Mouse (Mus musculus): ENCODE measurements at regions not wholly inside any gene's neighbourhood (a gene's known extent, or its start where the extent isn't known, plus 50 kb on each side); places are given as distances from the start of the nearest gene placed in this dataset.
"Not testable (repeated sequence)": the region's sequence is repeated elsewhere in the genome, so short reads cannot be mapped to it uniquely, and the experiment has no call there.

- no peak for DNase-seq (ENCODE audit: low read depth, low spot score)
Observed at GRCm38 (mm10) chr13:28840142-28840541, 113.4 kb downstream of the Sox4 start.

- DNase-seq (ENCODE audit: low read depth, low spot score): no peak
Observed at GRCm38 (mm10) chr13:28839084-28839483, 114.4 kb downstream of the Sox4 start.

GRCm38 (mm10) chr13:28838216-28838615, 115.3 kb downstream of the Sox4 start:
- DNase-seq (ENCODE audit: low read depth, low spot score): no peak

GRCm38 (mm10) chr13:28837196-28837595, 116.3 kb downstream of the Sox4 start:
- DNase-seq (ENCODE audit: low read depth, low spot score): not testable (repeated sequence)

GRCm38 (mm10) chr13:28833700-28834065, 119.8 kb downstream of the Sox4 start:
- no peak for DNase-seq (ENCODE audit: low read depth, low spot score)

GRCm38 (mm10) chr13:28832855-28833699, 120.4 kb downstream of the Sox4 start:
- DNase-seq (ENCODE audit: low read depth, low spot score): no peak

- no peak for DNase-seq (ENCODE audit: low read depth, low spot score)
Observed at GRCm38 (mm10) chr13:28826284-28826683, 127.2 kb downstream of the Sox4 start.

- DNase-seq (ENCODE audit: low read depth, low spot score): no peak
Observed at GRCm38 (mm10) chr13:28823985-28824384, 129.5 kb downstream of the Sox4 start.

GRCm38 (mm10) chr13:28823311-28823880, 130.1 kb downstream of the Sox4 start:
- no peak for DNase-seq (ENCODE audit: low read depth, low spot score)

- no peak for DNase-seq (ENCODE audit: low read depth, low spot score)
Observed at GRCm38 (mm10) chr13:28820868-28821533, 132.5 kb downstream of the Sox4 start.

GRCm38 (mm10) chr13:28814127-28814526, 139.4 kb downstream of the Sox4 start:
- no peak for DNase-seq (ENCODE audit: low read depth, low spot score)

GRCm38 (mm10) chr13:28811667-28812575, 141.6 kb downstream of the Sox4 start:
- DNase-seq (ENCODE audit: low read depth, low spot score): peak; percentile 87

GRCm38 (mm10) chr13:28811081-28811439, 142.5 kb downstream of the Sox4 start:
- peak; percentile 61 for DNase-seq (ENCODE audit: low read depth, low spot score)

- peak; percentile 69 for DNase-seq (ENCODE audit: low read depth, low spot score)
Observed at GRCm38 (mm10) chr13:28810326-28811080, 143.0 kb downstream of the Sox4 start.

- DNase-seq (ENCODE audit: low read depth, low spot score): no peak
Observed at GRCm38 (mm10) chr13:28805302-28805701, 148.2 kb downstream of the Sox4 start.

- DNase-seq (ENCODE audit: low read depth, low spot score): peak; percentile 69
Observed at GRCm38 (mm10) chr13:28801210-28801954, 152.1 kb downstream of the Sox4 start.

GRCm38 (mm10) chr13:28800676-28801075, 152.8 kb downstream of the Sox4 start:
- DNase-seq (ENCODE audit: low read depth, low spot score): no peak

- DNase-seq (ENCODE audit: low read depth, low spot score): no peak
Observed at GRCm38 (mm10) chr13:28799474-28799873, 154.0 kb downstream of the Sox4 start.

- DNase-seq (ENCODE audit: low read depth, low spot score): no peak
Observed at GRCm38 (mm10) chr13:28797617-28798475, 155.7 kb downstream of the Sox4 start.
